Mouse (Mus musculus) cerebellum, adult 2 months (tissue): ENCODE results near the gene Mgrn1. TPM values are rescaled to one million over a fixed set of nuclear protein-coding genes. Genes with fewer than 3 reads are reported as not detected.
A peak's percentile ranks its signal among the peaks of the same experiment; 100 is the strongest.

ENCODE experiments used
- DNase-seq, 2 experiments: peaks; one replicate each; pipeline ENCODE4 v3.0.0; 2021
- H3K27ac ChIP-seq: fragments of 200-500 bp; 2 replicates; pipeline ENCODE4 v1.5.1; 2012; ENCODE audit warnings: low read length, control low read depth, inconsistent platforms; ENCODE audit not compliant: insufficient read depth
- H3K27me3 ChIP-seq: fragments of 200-500 bp; 2 replicates; pipeline ENCODE4 v1.6.1; 2012; ENCODE audit warnings: inconsistent platforms, mild to moderate bottlenecking, low read length, moderate library complexity; ENCODE audit not compliant: control insufficient read depth, insufficient read depth
- H3K4me1 ChIP-seq: fragments of 200-500 bp; 2 replicates; pipeline ENCODE4 v1.6.1; 2011; ENCODE audit warnings: low read length; ENCODE audit not compliant: control insufficient read depth, insufficient read depth
- H3K4me3 ChIP-seq: fragments of 200-500 bp; replicated peaks from 2 replicates; pipeline ENCODE3; 2011; ENCODE audit warnings: mild to moderate bottlenecking, low read depth, low read length, control low read depth; ENCODE audit not compliant: insufficient read depth
- CTCF ChIP-seq: fragments of 200-500 bp; IDR thresholded peaks from 2 replicates; pipeline ENCODE4 v1.5.1; 2011; ENCODE audit warnings: low read depth, mild to moderate bottlenecking, control low read depth, low read length, moderate library complexity, borderline replicate concordance; ENCODE audit not compliant: insufficient read depth
- POLR2A ChIP-seq: fragments of 200-500 bp; IDR thresholded peaks from 2 replicates; pipeline ENCODE4 v1.6.1; 2011; ENCODE audit warnings: low read length, control low read depth, borderline replicate concordance; ENCODE audit not compliant: insufficient read depth
- WGBS: fragments of 180-500 bp; shearing (Covaris S2); methylation state at CpG from one replicate; pipeline ENCODE4 v1.1.7; 2018; 5-methylcytosine and 5-hydroxymethylcytosine counted together
- polyA plus RNA-seq: library from polyadenylated mRNA; depleted of rRNA; stranded (reverse); fragments of >200 nt; gene quantifications from 2 replicates; pipeline ENCODE4 v1.2.3, GENCODE M21; 2012

The Mgrn1 gene
- polyA plus RNA-seq, 1 experiment, result 243 TPM

DNA sequence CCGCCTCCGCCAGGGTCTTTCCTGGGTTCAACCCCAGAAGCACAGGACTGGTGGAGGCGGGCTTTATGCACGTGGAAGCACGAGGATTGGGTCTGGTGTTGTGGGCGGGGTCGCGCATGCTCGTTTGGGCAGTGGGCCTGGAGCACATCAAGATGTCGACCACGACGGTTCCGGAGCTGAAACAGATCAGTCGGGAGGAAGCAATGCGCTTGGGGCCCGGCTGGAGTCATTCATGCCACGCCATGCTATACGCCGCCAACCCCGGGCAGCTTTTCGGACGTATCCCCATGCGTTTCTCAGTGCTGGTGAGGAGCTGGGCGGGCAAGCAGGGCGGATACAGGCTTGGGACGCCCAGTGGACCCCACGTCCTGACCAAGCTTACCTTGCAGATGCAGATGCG is 52.9 kb downstream of the Mgrn1 start:
- Histone ChIP-seq H3K4me3 (peak overlapping the region; percentile 87), H3K27ac (peak overlapping the region; percentile 37), H3K4me1 (peaks cover 11% of the 10 kb centered on the region; the same call in 1 of the 2 replicates), H3K27me3 (no peaks in the 10 kb centered on the region)
- peak; percentile 94 to 95 for DNase-seq
- WGBS, result 0% methylated on average over 28 of the region's 28 CpGs
- TF ChIP-seq POLR2A (peak; percentile 97), CTCF (no peak)

DNA sequence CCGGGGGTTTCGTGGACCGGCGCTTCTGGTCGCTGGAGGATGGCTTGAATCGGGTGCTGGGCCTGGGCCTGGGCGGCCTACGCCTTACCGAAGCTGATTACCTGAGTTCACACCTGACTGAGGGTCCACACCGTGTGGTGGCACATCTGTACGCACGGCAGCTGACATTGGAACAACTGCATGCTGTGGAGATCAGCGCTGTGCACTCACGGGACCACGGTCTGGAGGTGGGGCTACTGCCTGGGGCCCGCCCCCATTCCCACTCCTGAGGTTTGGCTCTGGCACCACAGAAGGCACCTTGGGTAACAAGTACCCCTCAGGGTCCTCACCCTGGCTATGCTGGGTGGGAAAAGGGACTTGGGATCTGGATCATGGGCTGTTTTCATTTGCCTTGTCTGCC is 53.4 kb downstream of the Mgrn1 start:
- H3K27ac ChIP-seq, result peak overlapping the region; percentile 37
- no peak for TF ChIP-seq POLR2A
- no peak for TF ChIP-seq CTCF
- H3K4me3 ChIP-seq, result peak overlapping the region; percentile 87
- no peaks in the 10 kb centered on the region for H3K27me3 ChIP-seq
- peaks cover 11% of the 10 kb centered on the region; the same call in 1 of the 2 replicates for H3K4me1 ChIP-seq
- no peak for DNase-seq
- WGBS, result under 1% methylated on average over 16 of the region's 16 CpGs

DNA sequence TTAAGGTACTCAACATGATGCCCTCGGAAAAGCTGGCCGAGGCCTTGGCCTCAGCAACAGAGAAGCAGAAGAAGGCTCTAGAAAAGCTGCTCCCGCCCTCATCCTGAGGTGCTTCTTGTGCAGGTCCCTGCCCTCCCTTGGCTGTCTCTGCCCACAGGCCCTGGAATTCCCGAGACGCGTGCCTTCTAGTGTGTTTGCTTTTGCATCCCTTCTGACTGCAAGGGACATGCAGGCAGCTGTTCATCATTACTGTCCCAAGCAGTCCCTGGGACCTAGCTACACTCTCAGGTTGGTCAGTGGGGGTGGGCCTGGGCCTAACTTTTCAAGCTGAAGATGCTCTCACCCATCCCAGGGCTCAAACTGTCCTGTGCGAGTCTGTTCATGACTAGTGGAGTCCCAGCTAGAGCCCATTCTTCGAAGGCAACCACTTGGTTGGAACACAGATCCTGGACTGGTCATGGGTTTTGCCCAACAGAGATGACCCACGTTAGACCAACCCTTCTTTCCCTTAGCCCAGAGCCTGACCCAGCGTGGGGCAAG is 54.3 kb downstream of the Mgrn1 start:
- no peak overlapping the region for H3K27ac ChIP-seq
- DNase-seq, result no peak
- peaks cover 10% of the 10 kb centered on the region; the same call in 1 of the 2 replicates for H3K4me1 ChIP-seq
- TF ChIP-seq POLR2A (no peak), CTCF (no peak)
- WGBS, result 87% methylated on average over 10 of the region's 10 CpGs
- H3K4me3 ChIP-seq, result peak overlapping the region; percentile 14
- H3K27me3 ChIP-seq, result no peaks in the 10 kb centered on the region

DNA sequence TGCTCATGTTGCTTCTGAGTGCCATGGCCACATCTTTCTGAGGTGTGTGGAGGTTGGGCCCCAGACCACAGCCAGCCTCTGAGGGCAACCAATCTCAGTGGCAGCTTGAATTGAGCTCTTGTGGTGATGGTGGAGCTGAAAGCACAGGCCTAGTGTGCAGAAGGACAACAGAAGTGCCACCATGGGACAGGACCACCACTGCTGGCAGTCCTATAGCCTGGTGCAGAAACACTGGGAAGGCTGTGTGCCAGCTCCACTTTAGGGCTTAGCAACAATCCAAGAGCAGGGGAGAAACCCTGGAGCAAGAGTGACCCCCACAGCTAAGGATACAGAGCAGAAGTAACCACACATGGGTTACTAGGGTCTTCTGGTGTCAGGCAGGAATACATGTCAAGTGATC is 55.0 kb downstream of the Mgrn1 start:
- no peak overlapping the region for H3K4me3 ChIP-seq
- no peak for DNase-seq
- no peak overlapping the region for H3K27ac ChIP-seq
- H3K4me1 ChIP-seq, result peaks cover 7% of the 10 kb centered on the region; the same call in 1 of the 2 replicates
- H3K27me3 ChIP-seq, result no peaks in the 10 kb centered on the region
- TF ChIP-seq POLR2A (no peak), CTCF (no peak)

DNA sequence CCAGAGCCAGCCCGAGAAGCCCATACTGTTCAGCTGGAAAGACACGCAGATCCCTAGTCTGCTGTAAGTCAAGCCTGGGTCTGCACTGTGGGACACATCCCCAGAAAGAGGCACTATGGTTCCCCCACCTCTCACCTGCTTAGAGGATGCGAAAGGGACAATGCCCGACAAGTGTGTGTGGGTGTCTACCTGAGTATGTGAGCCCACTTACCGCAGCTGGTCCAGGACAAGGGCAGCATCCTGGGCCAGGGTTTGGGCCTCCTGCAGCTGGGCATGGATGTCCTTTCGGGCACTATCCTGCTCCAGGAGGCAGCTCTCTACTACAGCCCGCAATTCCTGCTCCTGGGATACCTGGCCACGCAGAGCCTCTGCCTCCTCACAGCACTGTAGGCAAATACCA is 56.8 kb downstream of the Mgrn1 start:
- 92% methylated on average over 8 of the region's 8 CpGs for WGBS
- no peaks in the 10 kb centered on the region for H3K27me3 ChIP-seq
- DNase-seq, result no peak
- no peak overlapping the region for H3K4me3 ChIP-seq
- H3K27ac ChIP-seq, result no peak overlapping the region
- H3K4me1 ChIP-seq, result peaks cover 7% of the 10 kb centered on the region; the same call in 1 of the 2 replicates
- no peak for TF ChIP-seq POLR2A
- no peak for TF ChIP-seq CTCF

DNA sequence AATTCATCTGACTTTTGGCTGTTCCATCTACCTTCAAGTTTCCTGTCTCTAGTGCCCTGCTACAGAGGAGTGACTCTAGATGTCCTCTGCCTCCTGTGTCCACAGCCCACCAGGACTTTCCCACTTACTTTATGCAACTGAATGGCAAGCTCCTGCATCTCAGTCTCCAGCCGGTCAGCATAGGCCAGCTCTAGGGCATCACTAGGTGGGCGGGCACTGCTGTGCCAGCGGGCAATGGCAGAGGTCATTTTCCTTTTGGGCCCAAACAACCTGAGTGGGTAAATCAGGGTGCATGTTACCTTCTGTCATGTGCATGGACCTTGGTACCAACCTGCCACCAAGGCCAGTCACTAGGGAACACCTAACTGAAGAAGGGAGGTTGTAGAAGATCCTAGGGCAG is 57.4 kb downstream of the Mgrn1 start:
- H3K27ac ChIP-seq, result no peak overlapping the region
- H3K27me3 ChIP-seq, result no peaks in the 10 kb centered on the region
- no peak for TF ChIP-seq CTCF
- TF ChIP-seq POLR2A, result no peak
- H3K4me1 ChIP-seq, result peaks cover 7% of the 10 kb centered on the region; the same call in 1 of the 2 replicates
- no peak for DNase-seq
- H3K4me3 ChIP-seq, result no peak overlapping the region
- WGBS, result 98% methylated on average over 3 of the region's 3 CpGs

DNA sequence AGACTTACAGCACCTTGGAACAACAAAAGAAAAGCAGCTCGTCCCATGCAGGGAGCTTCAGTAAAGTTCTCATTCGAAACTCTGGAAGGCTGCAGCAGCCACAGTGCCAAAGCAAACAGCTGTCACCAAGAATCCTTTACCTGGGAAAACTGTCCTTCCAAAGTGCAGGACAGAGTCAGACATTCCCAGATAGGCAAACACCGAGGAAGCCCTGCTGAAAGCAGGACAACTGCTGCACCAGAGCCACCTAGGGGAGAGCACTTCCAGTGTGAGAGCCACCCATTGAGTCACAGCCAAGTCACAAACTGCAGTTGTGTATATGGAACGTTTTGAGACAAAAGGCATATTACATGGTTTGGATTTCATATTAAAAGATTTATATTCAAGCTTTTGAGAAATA is 59.4 kb downstream of the Mgrn1 start:
- no peak for DNase-seq
- Histone ChIP-seq H3K27me3 (no peaks in the 10 kb centered on the region), H3K27ac (no peak overlapping the region), H3K4me3 (no peak overlapping the region), H3K4me1 (peaks cover 2% of the 10 kb centered on the region; the same call in 1 of the 2 replicates)
- no peak for TF ChIP-seq POLR2A
- TF ChIP-seq CTCF, result no peak
- 58% methylated on average over 4 of the region's 4 CpGs for WGBS

DNA sequence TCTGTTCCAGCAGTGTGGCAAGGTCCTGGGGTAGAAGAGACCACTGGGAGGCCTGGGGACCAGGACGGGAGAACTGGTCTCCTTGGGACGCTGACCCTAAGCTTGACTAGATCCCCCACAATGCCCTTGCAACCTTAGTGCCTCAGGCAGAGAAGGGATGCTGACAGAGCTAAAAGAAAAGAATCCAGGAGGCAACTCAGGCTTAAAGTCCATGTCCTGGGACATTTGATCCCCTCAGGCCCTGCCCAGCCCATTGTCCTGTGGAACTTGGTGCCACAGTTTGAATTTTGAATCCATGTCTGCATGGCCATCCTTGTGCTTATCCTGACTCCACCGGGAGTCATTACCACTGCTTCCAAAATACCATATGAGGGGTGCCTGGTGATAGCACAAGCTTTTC is 60.1 kb downstream of the Mgrn1 start:
- Histone ChIP-seq H3K27me3 (no peaks in the 10 kb centered on the region), H3K27ac (no peak overlapping the region), H3K4me3 (no peak overlapping the region), H3K4me1 (no peaks in the 10 kb centered on the region)
- DNase-seq, result no peak
- 93% methylated on average over 3 of the region's 3 CpGs for WGBS
- no peak for TF ChIP-seq CTCF
- TF ChIP-seq POLR2A, result no peak
